9 mouse cellular contexts compared by ENCODE assay signal in the genomic region with DNA sequence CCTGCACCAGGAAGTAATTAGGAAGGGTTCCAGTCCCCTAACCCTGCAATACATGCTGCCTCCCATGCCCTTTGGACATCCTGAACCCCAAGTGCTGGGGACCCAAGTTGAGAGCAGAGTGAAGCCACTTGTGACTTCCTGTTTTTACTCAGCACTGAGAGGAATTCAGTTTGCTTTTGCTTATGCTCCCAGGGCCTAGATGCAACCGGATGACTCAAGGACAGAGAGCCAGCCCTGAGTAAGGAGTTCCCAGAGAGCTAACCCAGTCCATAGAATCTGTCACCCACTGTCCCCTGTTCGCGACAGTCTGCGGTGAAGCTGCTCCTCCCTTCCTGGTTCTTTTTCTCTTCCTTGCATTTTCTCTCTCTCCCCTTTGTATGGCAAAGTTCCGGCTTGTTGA. TPM values are rescaled to one million over a fixed set of nuclear protein-coding genes. Genes with fewer than 3 reads are reported as not detected.
A peak's percentile ranks its signal among the peaks of the same experiment; 100 is the strongest.
DNase-seq lines count a peak whose midpoint lies in the region; ATAC-seq and TF ChIP-seq lines count a peak whose summit lies in the region.
"Had no signal": no experiment of that assay in that cellular context is flagged by ENCODE, and none has a peak within 500 bp of the region (broad histone marks: within the 10 kb centered on the region; RNA-seq: fewer than 3 reads in every experiment).

No protein-coding gene starts in this region.

- peak overlapping the region; percentile 71; the same call in 1 of the 2 replicates for H3K4me3 ChIP-seq in midbrain, embryonic 13.5 days (replicated peaks)
- no peak overlapping the region for H3K4me3 ChIP-seq in midbrain, embryonic 11.5 days (ENCODE audit: low read depth, low read length)
- H3K4me3 ChIP-seq in lung, postnatal 0 days (ENCODE audit: low read depth, low read length): peak overlapping the region; percentile 72; the same call in 1 of the 2 replicates
- no peak overlapping the region for H3K4me3 ChIP-seq in stomach, postnatal 0 days (ENCODE audit: low read depth, low read length)

- H3K36me3 ChIP-seq in midbrain, embryonic 13.5 days: no peaks in the 10 kb centered on the region
- H3K36me3 ChIP-seq in midbrain, embryonic 11.5 days (ENCODE audit: control insufficient read depth, insufficient read depth, low read length): no peaks in the 10 kb centered on the region
- H3K36me3 ChIP-seq in lung, postnatal 0 days (ENCODE audit: insufficient read depth, low read length): no peaks in the 10 kb centered on the region
- H3K36me3 ChIP-seq in stomach, postnatal 0 days (ENCODE audit: control insufficient read depth, insufficient read depth, low read length): no peaks in the 10 kb centered on the region

- no peak overlapping the region for H3K27ac ChIP-seq in midbrain, embryonic 13.5 days
- H3K27ac ChIP-seq in midbrain, embryonic 11.5 days (ENCODE audit: low read depth, low read length): no peak overlapping the region
- peak overlapping the region; percentile 77; the same call in 1 of the 2 replicates for H3K27ac ChIP-seq in lung, postnatal 0 days (ENCODE audit: low read length)
- no peak overlapping the region; the same call in 1 of the 2 replicates for H3K27ac ChIP-seq in stomach, postnatal 0 days (replicated peaks)
- H3K27ac ChIP-seq: liver, embryonic 14.5 days had no signal

- peak; percentile 16 for DNase-seq in adrenal gland, adult 8-10 months
- DNase-seq in adrenal gland, postnatal 14 days: no peak
- DNase-seq in midbrain, embryonic 11.5 days (ENCODE audit: low spot score, missing footprints): no peak
- DNase-seq in lung, postnatal 0 days (ENCODE audit: low spot score): peak; percentile 64
- no peak for DNase-seq in stomach, postnatal 0 days (ENCODE audit: low spot score)
- no peak for DNase-seq in cerebellum, postnatal 25 days
- no peak for DNase-seq in left cerebral cortex, postnatal 10 days (ENCODE audit: extremely low spot score in 1 of 2, low spot score in 2 of 2)

- no peaks in the 10 kb centered on the region for H3K9me3 ChIP-seq in midbrain, embryonic 13.5 days
- H3K9me3 ChIP-seq in midbrain, embryonic 11.5 days (ENCODE audit: control insufficient read depth, low read length): no peaks in the 10 kb centered on the region
- H3K9me3 ChIP-seq in lung, postnatal 0 days (ENCODE audit: low read length): no peaks in the 10 kb centered on the region
- H3K9me3 ChIP-seq in stomach, postnatal 0 days (ENCODE audit: control insufficient read depth, low read length): no peaks in the 10 kb centered on the region

- no peak for ATAC-seq in midbrain, embryonic 13.5 days
- no peak for ATAC-seq in midbrain, embryonic 11.5 days (ENCODE audit: low FRiP score)
- ATAC-seq in lung, postnatal 0 days: peak; percentile 32
- no peak for ATAC-seq in stomach, postnatal 0 days (ENCODE audit: low FRiP score, low TSS enrichment)

- 85% methylated on average over 5 of the region's 5 CpGs for WGBS in midbrain, embryonic 13.5 days
- WGBS in midbrain, embryonic 11.5 days: 83% methylated on average over 5 of the region's 5 CpGs
- WGBS in lung, postnatal 0 days: 46% methylated on average over 5 of the region's 5 CpGs
- WGBS in stomach, postnatal 0 days: 54% methylated on average over 5 of the region's 5 CpGs

- no peak for TF ChIP-seq EP300 in lung, postnatal 0 days (IDR thresholded peaks at IDR 0.05)
- no peak for TF ChIP-seq EP300 in stomach, postnatal 0 days (optimal IDR thresholded peaks at IDR 0.05)

- H3K9ac ChIP-seq in midbrain, embryonic 13.5 days (replicated peaks): peak overlapping the region; percentile 15; the same call in 1 of the 2 replicates
- no peak overlapping the region for H3K9ac ChIP-seq in midbrain, embryonic 11.5 days (ENCODE audit: low read length)
- no peak overlapping the region for H3K9ac ChIP-seq in lung, postnatal 0 days (replicated peaks; ENCODE audit: low read depth)
- no peak overlapping the region for H3K9ac ChIP-seq in stomach, postnatal 0 days (ENCODE audit: low read length)
- H3K9ac ChIP-seq: liver, embryonic 14.5 days had no signal

- H3K4me2 ChIP-seq in midbrain, embryonic 13.5 days (replicated peaks): peak overlapping the region; percentile 68
- no peak overlapping the region for H3K4me2 ChIP-seq in midbrain, embryonic 11.5 days
- H3K4me2 ChIP-seq in lung, postnatal 0 days (replicated peaks; ENCODE audit: low read depth, low read length): peak overlapping the region; percentile 75
- H3K4me2 ChIP-seq in stomach, postnatal 0 days (replicated peaks; ENCODE audit: low read depth): peak overlapping the region; percentile 12; the same call in 1 of the 2 replicates

- peaks cover 35% of the 10 kb centered on the region for H3K4me1 ChIP-seq in midbrain, embryonic 13.5 days (replicated peaks)
- H3K4me1 ChIP-seq in midbrain, embryonic 11.5 days (ENCODE audit: control insufficient read depth, insufficient read depth, low read length): peaks cover 17% of the 10 kb centered on the region
- H3K4me1 ChIP-seq in lung, postnatal 0 days (ENCODE audit: insufficient read depth, low read depth, low read length): peaks cover 17% of the 10 kb centered on the region
- H3K4me1 ChIP-seq in stomach, postnatal 0 days (replicated peaks; ENCODE audit: control insufficient read depth, insufficient read depth): 0 out of 2 replicates have a peak, but pooled peaks cover 2% of the 10 kb centered on the region

- no peak for TF ChIP-seq CTCF in lung, postnatal 0 days (IDR thresholded peaks at IDR 0.05)
- no peak for TF ChIP-seq CTCF in stomach, postnatal 0 days (IDR thresholded peaks at IDR 0.05; ENCODE audit: low read depth)

- intact Hi-C loops in left cerebral cortex, postnatal 10 days (cut with DNase I): loop anchor here (5.0 kb wide), 2 partner anchors 53 to 87 kb away; no protein-coding TSS in a partner anchor

- no peaks in the 10 kb centered on the region for H3K27me3 ChIP-seq in midbrain, embryonic 13.5 days
- H3K27me3 ChIP-seq in midbrain, embryonic 11.5 days (ENCODE audit: control insufficient read depth, insufficient read depth, low read length): no peaks in the 10 kb centered on the region
- H3K27me3 ChIP-seq in lung, postnatal 0 days (replicated peaks; ENCODE audit: insufficient read depth, low read length): no peaks in the 10 kb centered on the region
- H3K27me3 ChIP-seq in stomach, postnatal 0 days (ENCODE audit: control insufficient read depth, insufficient read depth, low read length): no peaks in the 10 kb centered on the region

RNA-seq across cellular contexts. Expression of a gene that starts 2.2 kb away (rescaled TPM):
- total RNA-seq in adrenal gland, adult 8-10 months (2022): 10 to 100 TPM; 18.2 to 25.3 (median 21.5) TPM
- total RNA-seq in adrenal gland, postnatal 14 days (2021): 22.0 and 27.3 TPM in 2 replicates
- polyA plus RNA-seq in midbrain, embryonic 13.5 days (2015; fragmentation: Nextera tagmentation; extraction: Ambion mirVana): 27.9 and 28.5 TPM in 2 replicates
- 14.4 and 18.2 TPM in 2 replicates for polyA plus RNA-seq in midbrain, embryonic 11.5 days (2014; fragmentation: Nextera tagmentation; extraction: Ambion mirVana)
- polyA plus RNA-seq in lung, postnatal 0 days (2015; fragmentation: Nextera tagmentation; extraction: Ambion mirVana): 15.3 and 16.7 TPM in 2 replicates
- polyA plus RNA-seq in stomach, postnatal 0 days (2015; fragmentation: Nextera tagmentation; extraction: Ambion mirVana): 4.9 and 5.3 TPM in 2 replicates
- total RNA-seq in left cerebral cortex, postnatal 10 days (2021): 100 to 1,000 TPM; 330 to 354 TPM

Comparison
In these comparisons a context has a peak if more than half of its experiments do, and no peak if none do; other contexts are left out.
1. DNase-seq: peak in adrenal gland, adult 8-10 months (single experiment) and lung, postnatal 0 days (single experiment); none in adrenal gland, postnatal 14 days (single experiment), midbrain, embryonic 11.5 days (single experiment), stomach, postnatal 0 days (single experiment), cerebellum, postnatal 25 days (0 of 2) and left cerebral cortex, postnatal 10 days (0 of 2).
2. H3K4me3 ChIP-seq: peak in midbrain, embryonic 13.5 days (single experiment) and lung, postnatal 0 days (single experiment); none in midbrain, embryonic 11.5 days (single experiment) and stomach, postnatal 0 days (single experiment).